8 mouse cellular contexts compared by ENCODE assay signal in genomic region chr7:16463214-16463613, GRCm38 (mm10). TPM values are rescaled to one million over a fixed set of nuclear protein-coding genes. Genes with fewer than 3 reads are reported as not detected.
DNase-seq lines count a peak whose midpoint lies in the region.

No protein-coding gene starts in this region.

- peaks cover 10% of the 10 kb centered on the region for H3K4me1 ChIP-seq in embryonic facial prominence, embryonic 10.5 days
- H3K4me1 ChIP-seq in heart, embryonic 10.5 days, result peaks cover 8% of the 10 kb centered on the region; the same call in 1 of the 2 replicates

- 6% methylated on average over 14 of the region's 14 CpGs for WGBS in embryonic facial prominence, embryonic 10.5 days
- WGBS in heart, embryonic 10.5 days, result 6% methylated on average over 14 of the region's 14 CpGs

- H3K4me3 ChIP-seq in embryonic facial prominence, embryonic 10.5 days, result no peak overlapping the region
- no peak overlapping the region for H3K4me3 ChIP-seq in heart, embryonic 10.5 days

- peaks cover 41% of the 10 kb centered on the region for H3K27me3 ChIP-seq in embryonic facial prominence, embryonic 10.5 days (replicated peaks; ENCODE audit: low read depth, poor library complexity, severe bottlenecking)
- peaks cover 36% of the 10 kb centered on the region for H3K27me3 ChIP-seq in heart, embryonic 10.5 days (ENCODE audit: insufficient read depth, poor library complexity, severe bottlenecking)

- DNase-seq in CD4-positive helper T cell, adult 2 months (ENCODE audit: low read depth, low spot score), result peak; percentile 78
- peak; percentile 50 for DNase-seq in adrenal gland, adult 8-10 months
- peak; percentile 91 for DNase-seq in embryonic facial prominence, embryonic 10.5 days (ENCODE audit: low spot score)
- DNase-seq in heart, embryonic 10.5 days (ENCODE audit: low spot score), result peak; percentile 89
- peak; percentile 74 to 91 for DNase-seq in kidney, postnatal 36 days
- DNase-seq in lung, postnatal 10 days, result peak; percentile 89
- DNase-seq in ovary, postnatal 36 days (ENCODE audit: low spot score), result peak; percentile 76
- peak; percentile 68 to 90 for DNase-seq in thymus, postnatal 10 days (ENCODE audit: low spot score in 2 of 2)

- peaks cover 9% of the 10 kb centered on the region for H3K9me3 ChIP-seq in embryonic facial prominence, embryonic 10.5 days
- 0 out of 2 replicates have a peak, but pooled peaks cover 3% of the 10 kb centered on the region for H3K9me3 ChIP-seq in heart, embryonic 10.5 days

- H3K27ac ChIP-seq in embryonic facial prominence, embryonic 10.5 days (replicated peaks), result no peak overlapping the region
- H3K27ac ChIP-seq in heart, embryonic 10.5 days, result no peak overlapping the region

- H3K36me3 ChIP-seq in embryonic facial prominence, embryonic 10.5 days (replicated peaks), result peaks cover under 1% of the 10 kb centered on the region; the same call in 1 of the 2 replicates
- no peaks in the 10 kb centered on the region for H3K36me3 ChIP-seq in heart, embryonic 10.5 days

RNA-seq across cellular contexts. Expression of gene Tmem160, which starts 10.6 kb away (rescaled TPM):
- 10 to 100 TPM; 55.2 to 93.9 (median 72.1) TPM for total RNA-seq in adrenal gland, adult 8-10 months (2022)
- 71.5 and 76.4 TPM in 2 replicates for polyA plus RNA-seq in embryonic facial prominence, embryonic 10.5 days (2016; fragmentation: Nextera tagmentation; extraction: Ambion mirVana)
- polyA plus RNA-seq in heart, embryonic 10.5 days (2016; fragmentation: Nextera tagmentation; extraction: Ambion mirVana), result 90.2 and 91.9 TPM in 2 replicates

RNA-seq across cellular contexts. Expression of gene Npas1, which starts 14.3 kb away (rescaled TPM):
- total RNA-seq in adrenal gland, adult 8-10 months (2022), result under 1 TPM in 1 of 4 experiments, not detected in 3; 0.48 TPM
- polyA plus RNA-seq in embryonic facial prominence, embryonic 10.5 days (2016; fragmentation: Nextera tagmentation; extraction: Ambion mirVana), result 0.98 and 1.4 TPM in 2 replicates
- 0.34 and 0.45 TPM in 2 replicates for polyA plus RNA-seq in heart, embryonic 10.5 days (2016; fragmentation: Nextera tagmentation; extraction: Ambion mirVana)
